Mouse (Mus musculus) lung, embryonic 15.5 days (tissue): ENCODE results near the gene Fkbp11. TPM values are rescaled to one million over a fixed set of nuclear protein-coding genes. Genes with fewer than 3 reads are reported as not detected.

Source experiments
- ATAC-seq: fragments of 200-750 bp; cut with Nextera tagmentation; 2 replicates; pipeline ENCODE4 v1.8.0; 2017; ENCODE audit warnings: moderate number of reproducible peaks, borderline replicate concordance; ENCODE audit not compliant: low FRiP score, low TSS enrichment; ENCODE audit errors: extremely low read depth
- H3K27ac ChIP-seq: fragments of 300-500 bp; sonication (generic); 2 replicates; pipeline ENCODE4 v1.5.1; 2015; ENCODE audit warnings: moderate library complexity, mild to moderate bottlenecking, inconsistent platforms
- H3K27me3 ChIP-seq: fragments of 300-500 bp; sonication (generic); 2 replicates; pipeline ENCODE4 v1.6.1; 2015; ENCODE audit warnings: inconsistent platforms
- H3K36me3 ChIP-seq: fragments of 300-500 bp; sonication (generic); 2 replicates; pipeline ENCODE4 v1.6.1; 2015; ENCODE audit warnings: inconsistent platforms
- H3K4me1 ChIP-seq: fragments of 300-500 bp; sonication (generic); 2 replicates; pipeline ENCODE4 v1.6.1; 2015; ENCODE audit warnings: inconsistent platforms
- H3K4me2 ChIP-seq: fragments of 300-500 bp; sonication (generic); 2 replicates; pipeline ENCODE4 v1.6.1; 2015; ENCODE audit warnings: inconsistent platforms, mild to moderate bottlenecking, moderate library complexity
- H3K4me3 ChIP-seq: fragments of 300-500 bp; sonication (generic); 2 replicates; pipeline ENCODE4 v1.5.1; 2015; ENCODE audit warnings: mild to moderate bottlenecking, inconsistent platforms
- H3K9ac ChIP-seq: fragments of 300-500 bp; sonication (generic); 2 replicates; pipeline ENCODE4 v1.6.1; 2015; ENCODE audit warnings: inconsistent platforms
- H3K9me3 ChIP-seq: fragments of 300-500 bp; sonication (generic); 2 replicates; pipeline ENCODE4 v1.6.1; 2016; ENCODE audit warnings: inconsistent platforms
- WGBS: fragments of 180-500 bp; shearing (Covaris S2); methylation state at CpG from one replicate; pipeline ENCODE4 v1.1.7; 2015; 5-methylcytosine and 5-hydroxymethylcytosine counted together
- polyA plus RNA-seq: library from polyadenylated mRNA; unstranded; fragments of >200 nt; fragmentation: Nextera tagmentation; extraction: Ambion mirVana; gene quantifications from 2 replicates; pipeline ENCODE4 v1.2.1, GENCODE M21; 2015

The Fkbp11 gene
- polyA plus RNA-seq, 1 experiment from 2014 or later = 30.0 TPM

DNA sequence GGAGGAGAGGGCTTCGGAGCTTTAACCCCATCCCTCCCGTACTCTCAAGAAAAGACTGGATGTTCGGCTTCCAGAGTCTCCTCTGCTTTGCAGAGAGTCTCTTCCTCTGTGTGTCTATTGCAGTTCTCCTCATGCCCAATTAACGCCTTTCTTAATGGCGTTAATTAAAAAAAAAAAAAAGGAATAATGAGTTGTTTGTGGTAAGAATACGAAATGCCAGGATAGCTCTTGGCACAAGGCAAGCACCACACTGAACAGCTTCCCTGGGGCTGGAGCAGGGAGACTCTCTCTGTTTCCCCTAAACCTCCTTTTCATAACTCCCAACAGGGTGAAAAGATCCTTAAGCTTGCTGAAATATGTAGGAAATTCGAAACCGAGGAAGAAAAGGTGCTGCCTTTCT lies 5.8 kb downstream of the Fkbp11 start:
- no peak overlapping the region for H3K4me2 ChIP-seq
- H3K27me3 ChIP-seq = peaks cover 10% of the 10 kb centered on the region
- 70% methylated on average over 8 of the region's 8 CpGs for WGBS

GRCm38 (mm10) chr15:98717301-98717700 lies 10.7 kb downstream of the Fkbp11 start:
- Histone ChIP-seq H3K36me3 (no peaks in the 10 kb centered on the region), H3K27me3 (peaks cover 3% of the 10 kb centered on the region; the same call in 1 of the 2 replicates), H3K4me2 (no peak overlapping the region), H3K4me3 (no peak overlapping the region), H3K9ac (no peak overlapping the region), H3K27ac (no peak overlapping the region), H3K4me1 (0 out of 2 replicates have a peak, but pooled peaks cover 5% of the 10 kb centered on the region), H3K9me3 (no peaks in the 10 kb centered on the region)
- WGBS = 43% methylated on average over 16 of the region's 16 CpGs
- ATAC-seq = no peak

More for the DNA sequence above, 5.8 kb downstream of the Fkbp11 start:
- Histone ChIP-seq H3K4me3 (no peak overlapping the region), H3K9me3 (no peaks in the 10 kb centered on the region), H3K27ac (no peak overlapping the region), H3K4me1 (peaks cover 22% of the 10 kb centered on the region), H3K36me3 (no peaks in the 10 kb centered on the region), H3K9ac (no peak overlapping the region)
- ATAC-seq = no peak

- Histone ChIP-seq H3K9ac (no peak overlapping the region), H3K4me3 (no peak overlapping the region), H3K36me3 (no peaks in the 10 kb centered on the region), H3K9me3 (no peaks in the 10 kb centered on the region), H3K27ac (no peak overlapping the region), H3K27me3 (no peaks in the 10 kb centered on the region), H3K4me2 (no peak overlapping the region), H3K4me1 (0 out of 2 replicates have a peak, but pooled peaks cover 5% of the 10 kb centered on the region)
- ATAC-seq = no peak
- WGBS = 43% methylated on average over 5 of the region's 5 CpGs
Measured at GRCm38 (mm10) chr15:98714230-98714652, 13.8 kb downstream of the Fkbp11 start.

DNA sequence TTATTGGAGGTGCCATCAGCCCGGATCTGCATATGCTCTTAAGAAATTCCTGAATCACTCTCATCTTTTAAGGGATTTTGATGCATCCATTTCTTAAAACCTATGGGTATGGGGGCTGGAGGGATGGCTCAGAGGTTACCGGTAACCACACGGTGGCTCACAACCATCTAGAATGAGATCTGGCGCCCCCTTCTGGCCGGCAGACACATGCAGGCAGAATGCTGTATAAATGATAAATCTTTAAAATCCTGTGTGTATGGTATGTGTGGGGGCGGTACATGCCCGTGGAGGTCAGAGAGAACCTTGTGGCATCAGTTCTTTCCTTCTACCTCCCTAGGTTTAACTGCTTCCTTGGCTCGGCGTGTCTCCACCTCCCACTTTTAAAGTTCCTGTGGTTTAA lies 17.6 kb downstream of the Fkbp11 start:
- no peak overlapping the region for H3K4me3 ChIP-seq
- H3K9ac ChIP-seq = no peak overlapping the region
- 16% methylated on average over 9 of the region's 9 CpGs for WGBS
- no peak overlapping the region for H3K27ac ChIP-seq
- no peaks in the 10 kb centered on the region for H3K9me3 ChIP-seq
- ATAC-seq = no peak
- H3K27me3 ChIP-seq = 0 out of 2 replicates have a peak, but pooled peaks cover 5% of the 10 kb centered on the region
- peaks cover 10% of the 10 kb centered on the region for H3K4me1 ChIP-seq
- H3K36me3 ChIP-seq = no peaks in the 10 kb centered on the region
- no peak overlapping the region for H3K4me2 ChIP-seq

DNA sequence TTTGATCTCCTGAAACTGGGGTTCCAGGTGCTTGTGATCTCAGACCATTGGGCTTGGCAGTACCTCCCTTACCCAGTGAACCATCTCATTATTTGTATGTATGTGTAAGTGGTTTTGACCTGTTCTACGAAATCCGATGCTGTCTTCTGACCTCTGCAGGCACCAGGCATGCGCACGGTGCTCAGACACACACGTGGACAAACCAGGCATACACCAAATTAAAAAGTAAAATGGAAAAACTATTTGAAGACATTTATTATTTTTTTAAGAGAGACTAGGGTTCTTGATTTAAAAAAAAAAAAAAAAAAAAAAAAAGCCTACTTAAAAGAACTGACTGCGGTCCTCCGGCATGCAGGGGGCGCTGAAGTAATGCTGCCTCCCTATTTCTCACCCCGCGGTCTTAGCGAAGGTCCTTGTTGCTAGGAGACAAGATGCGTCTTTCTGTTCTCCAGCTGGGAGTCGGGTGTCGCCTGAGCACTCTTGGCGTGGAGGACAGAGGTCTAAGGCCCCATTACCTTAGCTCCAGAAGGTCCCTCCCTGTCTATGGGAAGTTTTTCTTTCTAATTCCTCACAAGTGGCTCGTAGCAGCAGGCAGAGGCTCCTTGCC lies 20.1 kb downstream of the Fkbp11 start, which contains the start of gene Ccdc65:
Gene Ccdc65 (plus strand): TSS at position 442 of the 607 bp plus-strand sequence.
- H3K27ac ChIP-seq = no peak within 1 kb of the TSS
- peaks cover 5% of the 10 kb centered on the region for H3K4me1 ChIP-seq
- peak; percentile 70; the same call in 1 of the 2 replicates for ATAC-seq
- H3K9ac ChIP-seq = 0 out of 2 replicates have a peak within 1 kb of the TSS, but pooled peaks have one; percentile 12
- 14% methylated on average over 16 of the region's 16 CpGs for WGBS
- no peaks in the 10 kb centered on the region for H3K9me3 ChIP-seq
- H3K4me2 ChIP-seq = peak within 1 kb of the TSS; percentile 63
- peak within 1 kb of the TSS; percentile 40 for H3K4me3 ChIP-seq
- H3K27me3 ChIP-seq = peaks cover 18% of the 10 kb centered on the region; the same call in 1 of the 2 replicates
- H3K36me3 ChIP-seq = no peaks in the 10 kb centered on the region

DNA sequence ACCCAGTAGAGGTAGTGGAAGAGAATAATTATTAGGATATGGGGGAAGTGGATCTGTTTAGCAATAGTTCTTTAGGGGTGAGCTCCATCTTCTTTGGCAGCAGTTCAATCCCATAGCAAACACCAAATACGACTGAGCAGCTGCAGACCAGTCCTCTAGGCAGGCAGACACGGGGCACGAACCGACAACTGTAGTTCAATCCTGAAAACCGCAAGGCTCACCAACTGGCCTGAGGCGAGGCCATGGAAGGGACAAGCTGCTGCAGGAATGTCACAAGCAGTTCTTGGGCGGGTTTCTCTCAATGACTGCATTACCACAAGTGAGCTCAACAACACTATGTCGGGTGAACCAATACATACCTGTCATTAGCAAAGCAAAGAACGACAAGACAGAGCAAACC lies 23.7 kb downstream of the Fkbp11 start:
- 49% methylated on average over 9 of the region's 9 CpGs for WGBS
- H3K27me3 ChIP-seq = peaks cover 52% of the 10 kb centered on the region

DNA sequence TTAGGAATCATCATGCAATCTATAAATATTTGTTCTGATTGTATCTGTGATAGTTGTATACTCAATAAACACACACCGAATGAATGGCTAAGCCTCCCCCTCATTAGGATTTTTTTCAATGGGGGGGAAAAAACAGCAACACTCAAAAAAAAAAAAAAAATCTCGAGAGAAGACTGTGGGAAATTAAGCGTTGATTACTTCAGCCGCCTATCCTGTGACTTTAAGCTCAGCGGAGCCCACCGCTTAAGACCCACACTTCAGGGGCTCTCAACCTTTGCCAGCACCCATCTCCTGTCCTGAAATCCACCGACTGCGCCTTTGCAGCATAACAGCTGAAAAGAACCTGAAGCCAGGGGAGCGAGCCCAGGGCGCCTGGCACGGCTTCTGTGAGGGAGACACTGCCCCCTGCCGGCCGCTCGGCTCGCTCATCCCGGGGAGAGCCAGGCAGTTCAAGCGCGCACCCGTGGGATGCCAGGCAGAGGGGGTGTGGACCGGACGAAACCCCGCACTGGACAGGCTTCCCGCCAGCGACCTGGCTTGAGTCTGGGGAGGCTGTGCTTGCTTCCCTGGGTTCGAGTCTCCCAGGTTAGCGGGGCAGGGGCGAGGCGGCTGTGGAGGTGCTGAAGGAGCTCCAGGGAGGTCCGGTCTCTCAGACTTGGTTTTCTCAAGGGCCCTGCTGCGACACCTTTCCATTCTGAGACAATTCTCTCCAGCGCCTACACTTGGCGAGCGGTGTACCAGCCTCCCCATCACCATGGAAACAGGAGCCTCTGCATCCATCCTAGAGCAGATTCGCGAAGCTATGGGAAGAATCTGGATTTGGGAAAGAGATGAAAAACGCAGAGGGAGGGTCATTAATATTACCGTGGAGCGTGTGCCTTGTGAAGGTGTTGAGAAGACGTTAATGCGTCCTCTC lies 28.6 kb downstream of the Fkbp11 start:
- WGBS = 4% methylated on average over 40 of the region's 40 CpGs
- H3K27ac ChIP-seq = no peak overlapping the region
- ATAC-seq = peak; percentile 65; the same call in 1 of the 2 replicates
- no peaks in the 10 kb centered on the region for H3K9me3 ChIP-seq
- H3K4me3 ChIP-seq = peak overlapping the region; percentile 29
- no peaks in the 10 kb centered on the region for H3K36me3 ChIP-seq
- H3K4me2 ChIP-seq = peak overlapping the region; percentile 66
- peaks cover 6% of the 10 kb centered on the region; the same call in 1 of the 2 replicates for H3K4me1 ChIP-seq
- 0 out of 2 replicates have a peak overlapping the region, but pooled peaks have one; percentile 24 for H3K9ac ChIP-seq
- peaks cover 52% of the 10 kb centered on the region for H3K27me3 ChIP-seq

More for the DNA sequence above, 23.7 kb downstream of the Fkbp11 start:
- Histone ChIP-seq H3K4me1 (peaks cover 9% of the 10 kb centered on the region), H3K36me3 (no peaks in the 10 kb centered on the region), H3K9ac (no peak overlapping the region), H3K4me3 (no peak overlapping the region), H3K9me3 (no peaks in the 10 kb centered on the region), H3K27ac (no peak overlapping the region), H3K4me2 (no peak overlapping the region)
- no peak for ATAC-seq

DNA sequence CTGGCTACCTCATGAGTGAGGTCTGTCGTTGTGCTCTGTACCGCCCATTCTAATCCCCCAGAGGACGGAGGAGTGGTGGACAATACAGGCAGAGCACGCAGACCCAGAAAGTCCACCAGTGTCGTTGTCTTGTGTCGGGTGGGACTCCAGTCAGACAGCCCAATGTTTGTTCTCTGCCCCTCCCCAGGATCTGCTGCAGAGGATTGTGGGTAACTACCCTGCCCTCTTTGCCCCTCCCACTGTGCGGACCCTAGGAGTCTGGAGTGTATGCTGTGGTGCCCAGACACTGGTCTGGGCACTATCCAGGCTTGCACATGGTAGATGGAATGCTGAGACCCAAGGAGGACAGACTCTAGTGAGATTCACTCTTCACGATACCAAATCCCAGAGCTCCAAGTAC lies 31.8 kb downstream of the Fkbp11 start:
- peaks cover 26% of the 10 kb centered on the region for H3K27me3 ChIP-seq
- H3K36me3 ChIP-seq = no peaks in the 10 kb centered on the region
- H3K27ac ChIP-seq = no peak overlapping the region
- WGBS = 42% methylated on average over 8 of the region's 8 CpGs
- peaks cover 17% of the 10 kb centered on the region for H3K4me1 ChIP-seq
- no peak overlapping the region for H3K4me2 ChIP-seq
- ATAC-seq = no peak
- no peak overlapping the region for H3K4me3 ChIP-seq
- no peak overlapping the region for H3K9ac ChIP-seq
- no peaks in the 10 kb centered on the region for H3K9me3 ChIP-seq

DNA sequence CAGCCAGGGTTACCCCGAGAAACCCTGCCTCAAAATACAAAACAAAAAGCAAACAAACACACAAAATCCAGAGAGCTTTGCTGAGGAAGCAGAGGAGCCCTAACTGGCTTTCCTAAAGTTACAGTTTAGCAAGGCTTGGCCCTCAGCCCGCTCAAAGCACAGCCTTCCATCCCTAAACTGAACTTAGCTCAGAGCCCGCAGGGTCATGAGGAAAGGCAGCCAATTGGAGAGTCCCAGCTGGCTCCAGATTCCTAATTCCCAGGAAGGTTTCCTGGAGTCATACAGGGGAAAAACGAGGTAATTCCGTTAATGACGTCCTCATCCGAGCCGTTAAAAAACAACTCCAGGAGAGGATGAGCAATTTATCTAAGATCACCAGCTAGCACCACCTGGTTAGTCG lies 32.3 kb downstream of the Fkbp11 start:
- no peak for ATAC-seq
- no peak overlapping the region for H3K4me3 ChIP-seq
- H3K9ac ChIP-seq = no peak overlapping the region
- no peaks in the 10 kb centered on the region for H3K9me3 ChIP-seq
- H3K36me3 ChIP-seq = no peaks in the 10 kb centered on the region
- 44% methylated on average over 9 of the region's 9 CpGs for WGBS
- H3K4me1 ChIP-seq = peaks cover 17% of the 10 kb centered on the region
- no peak overlapping the region for H3K4me2 ChIP-seq
- no peak overlapping the region for H3K27ac ChIP-seq
- H3K27me3 ChIP-seq = peaks cover 21% of the 10 kb centered on the region

GRCm38 (mm10) chr15:98692171-98692715 lies 35.8 kb downstream of the Fkbp11 start:
- Histone ChIP-seq H3K9ac (no peak overlapping the region), H3K4me1 (peaks cover 11% of the 10 kb centered on the region), H3K4me2 (no peak overlapping the region), H3K27ac (peak overlapping the region; percentile 31), H3K4me3 (no peak overlapping the region), H3K27me3 (no peaks in the 10 kb centered on the region), H3K9me3 (no peaks in the 10 kb centered on the region), H3K36me3 (no peaks in the 10 kb centered on the region)
- peak; percentile 52; the same call in 1 of the 2 replicates for ATAC-seq
- WGBS = 15% methylated on average over 11 of the region's 11 CpGs

DNA sequence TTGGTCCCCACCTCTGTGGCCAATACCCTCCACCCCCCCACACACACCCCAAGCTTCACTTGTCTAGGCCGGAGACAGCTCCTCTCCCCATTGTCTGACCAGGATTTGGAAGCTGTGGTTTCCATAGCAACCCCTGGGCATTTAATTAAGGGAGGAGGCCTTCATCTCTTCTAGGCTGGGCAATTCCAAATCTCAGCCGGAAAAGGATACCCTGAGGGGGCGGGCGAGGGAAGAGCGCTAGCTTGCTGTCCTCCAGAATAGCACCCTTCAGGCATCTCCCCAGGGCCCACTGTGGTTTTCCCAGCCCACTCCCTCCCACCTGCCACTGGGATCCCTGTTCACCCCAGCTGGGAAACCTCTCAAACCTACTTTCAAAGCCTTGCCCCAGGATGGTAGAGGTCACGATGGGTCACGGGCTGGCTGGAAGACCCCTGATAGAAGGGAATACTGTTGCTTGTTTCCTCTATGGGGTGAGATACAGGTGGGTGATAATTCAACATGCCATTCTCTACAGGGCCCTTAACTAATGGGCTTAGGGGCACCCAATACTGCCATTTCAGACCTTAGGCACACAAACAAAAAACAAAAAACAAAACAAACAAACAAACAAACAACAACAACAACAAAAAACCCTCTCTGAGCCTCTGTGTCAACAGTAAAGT lies 36.4 kb downstream of the Fkbp11 start:
- Histone ChIP-seq H3K4me1 (peaks cover 11% of the 10 kb centered on the region), H3K36me3 (no peaks in the 10 kb centered on the region), H3K9ac (no peak overlapping the region), H3K27ac (peak overlapping the region; percentile 31; the same call in 1 of the 2 replicates), H3K4me3 (no peak overlapping the region), H3K4me2 (no peak overlapping the region), H3K9me3 (no peaks in the 10 kb centered on the region), H3K27me3 (no peaks in the 10 kb centered on the region)
- no peak for ATAC-seq
- 48% methylated on average over 7 of the region's 7 CpGs for WGBS
